Mouse (Mus musculus): Measurements from ENCODE around the gene Col15a1. TPM values are rescaled to one million over a fixed set of nuclear protein-coding genes. Genes with fewer than 3 reads are reported as not detected.

Gene Col15a1
- polyA plus RNA-seq, 1 experiment from 2014 or later = 22.1 TPM

- Histone ChIP-seq H3K4me3 (replicated peaks) (no peak overlapping the region), H3K4me2 (replicated peaks) (no peak overlapping the region), H3K36me3 (no peaks in the 10 kb centered on the region), H3K9me3 (replicated peaks) (no peaks in the 10 kb centered on the region), H3K27ac (replicated peaks) (no peak overlapping the region), H3K4me1 (peaks cover 30% of the 10 kb centered on the region), H3K27me3 (no peaks in the 10 kb centered on the region), H3K9ac (no peak overlapping the region)
- ATAC-seq (ENCODE audit: insufficient number of reproducible peaks, low FRiP score, low TSS enrichment, low read depth) = no peak
- WGBS = 57% methylated on average over 4 of the region's 4 CpGs
These were observed 80.3 kb downstream of the Col15a1 start for GRCm38 (mm10) chr4:47288306-47288705.

DNA sequence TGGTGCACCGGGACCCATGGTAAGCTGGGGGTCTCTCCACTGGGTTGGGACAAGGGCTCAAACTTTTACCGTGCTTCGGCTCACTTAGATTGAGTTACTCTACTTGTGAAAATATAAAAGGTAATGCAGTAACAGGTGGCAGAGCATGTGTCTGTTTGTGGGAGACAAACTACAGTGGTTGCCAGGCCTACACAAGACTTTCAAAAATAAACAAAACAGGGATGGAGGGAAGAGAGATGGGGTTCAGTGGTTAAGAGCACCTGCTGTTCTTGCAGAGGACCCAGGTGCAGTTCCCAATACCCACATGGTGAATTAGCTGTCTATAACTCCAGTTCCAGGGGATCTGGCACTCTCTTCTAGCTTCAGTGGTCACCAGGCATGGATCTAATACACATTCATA, 81.6 kb downstream of the Col15a1 start:
- no peaks in the 10 kb centered on the region for H3K9me3 ChIP-seq (replicated peaks)
- peaks cover 36% of the 10 kb centered on the region for H3K4me1 ChIP-seq
- no peaks in the 10 kb centered on the region for H3K36me3 ChIP-seq
- H3K4me3 ChIP-seq (replicated peaks) = no peak overlapping the region
- ATAC-seq (ENCODE audit: insufficient number of reproducible peaks, low FRiP score, low TSS enrichment, low read depth) = no peak
- 88% methylated on average over 3 of the region's 3 CpGs for WGBS
- no peak overlapping the region for H3K27ac ChIP-seq (replicated peaks)
- no peak overlapping the region for H3K4me2 ChIP-seq (replicated peaks)
- H3K27me3 ChIP-seq = no peaks in the 10 kb centered on the region
- H3K9ac ChIP-seq = no peak overlapping the region

- 81% methylated on average over 2 of the region's 2 CpGs for WGBS
- H3K9ac ChIP-seq = no peak overlapping the region
- H3K4me3 ChIP-seq (replicated peaks) = no peak overlapping the region
These were observed 82.5 kb downstream of the Col15a1 start for GRCm38 (mm10) chr4:47290448-47290847.

DNA sequence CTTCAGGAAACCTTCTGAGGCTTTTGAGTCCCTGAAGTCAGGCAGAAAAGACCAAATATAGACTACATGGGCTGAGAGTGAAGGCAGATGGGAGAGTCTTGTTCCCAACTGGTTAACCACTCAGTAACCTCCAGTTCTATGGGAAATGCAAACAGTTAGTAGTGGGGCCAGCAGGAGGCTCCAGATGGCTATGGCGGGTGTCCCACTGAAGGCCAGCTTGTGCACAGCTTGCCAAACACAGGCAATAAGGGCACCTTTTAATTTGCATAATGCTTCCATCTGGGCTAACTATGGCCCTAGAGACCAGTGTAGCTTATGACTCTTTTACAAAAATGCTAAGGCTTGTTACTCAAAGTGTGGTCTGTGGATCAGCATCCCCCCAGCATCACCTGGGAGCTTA, 83.1 kb downstream of the Col15a1 start:
- H3K36me3 ChIP-seq = no peaks in the 10 kb centered on the region
- no peaks in the 10 kb centered on the region for H3K27me3 ChIP-seq
- H3K27ac ChIP-seq (replicated peaks) = no peak overlapping the region
- no peak overlapping the region for H3K4me2 ChIP-seq (replicated peaks)
- H3K9ac ChIP-seq = no peak overlapping the region
- 59% methylated on average over 1 of the region's 1 CpGs for WGBS
- peaks cover 24% of the 10 kb centered on the region for H3K4me1 ChIP-seq
- no peak for ATAC-seq (ENCODE audit: insufficient number of reproducible peaks, low FRiP score, low TSS enrichment, low read depth)
- no peak overlapping the region for H3K4me3 ChIP-seq (replicated peaks)
- H3K9me3 ChIP-seq (replicated peaks) = no peaks in the 10 kb centered on the region

More at GRCm38 (mm10) chr4:47290448-47290847, 82.5 kb downstream of the Col15a1 start:
- Histone ChIP-seq H3K4me1 (peaks cover 28% of the 10 kb centered on the region), H3K27me3 (no peaks in the 10 kb centered on the region), H3K9me3 (replicated peaks) (no peaks in the 10 kb centered on the region), H3K4me2 (replicated peaks) (no peak overlapping the region), H3K36me3 (no peaks in the 10 kb centered on the region), H3K27ac (replicated peaks) (no peak overlapping the region)
- no peak for ATAC-seq (ENCODE audit: insufficient number of reproducible peaks, low FRiP score, low TSS enrichment, low read depth)

- 53% methylated on average over 4 of the region's 4 CpGs for WGBS
- peaks cover 24% of the 10 kb centered on the region for H3K4me1 ChIP-seq
- no peak overlapping the region for H3K4me3 ChIP-seq (replicated peaks)
- no peaks in the 10 kb centered on the region for H3K27me3 ChIP-seq
- H3K27ac ChIP-seq (replicated peaks) = no peak overlapping the region
- H3K9me3 ChIP-seq (replicated peaks) = no peaks in the 10 kb centered on the region
- ATAC-seq (ENCODE audit: insufficient number of reproducible peaks, low FRiP score, low TSS enrichment, low read depth) = no peak
- no peak overlapping the region for H3K9ac ChIP-seq
- no peaks in the 10 kb centered on the region for H3K36me3 ChIP-seq
- H3K4me2 ChIP-seq (replicated peaks) = no peak overlapping the region
These were observed 85.0 kb downstream of the Col15a1 start for GRCm38 (mm10) chr4:47292956-47293355.

DNA sequence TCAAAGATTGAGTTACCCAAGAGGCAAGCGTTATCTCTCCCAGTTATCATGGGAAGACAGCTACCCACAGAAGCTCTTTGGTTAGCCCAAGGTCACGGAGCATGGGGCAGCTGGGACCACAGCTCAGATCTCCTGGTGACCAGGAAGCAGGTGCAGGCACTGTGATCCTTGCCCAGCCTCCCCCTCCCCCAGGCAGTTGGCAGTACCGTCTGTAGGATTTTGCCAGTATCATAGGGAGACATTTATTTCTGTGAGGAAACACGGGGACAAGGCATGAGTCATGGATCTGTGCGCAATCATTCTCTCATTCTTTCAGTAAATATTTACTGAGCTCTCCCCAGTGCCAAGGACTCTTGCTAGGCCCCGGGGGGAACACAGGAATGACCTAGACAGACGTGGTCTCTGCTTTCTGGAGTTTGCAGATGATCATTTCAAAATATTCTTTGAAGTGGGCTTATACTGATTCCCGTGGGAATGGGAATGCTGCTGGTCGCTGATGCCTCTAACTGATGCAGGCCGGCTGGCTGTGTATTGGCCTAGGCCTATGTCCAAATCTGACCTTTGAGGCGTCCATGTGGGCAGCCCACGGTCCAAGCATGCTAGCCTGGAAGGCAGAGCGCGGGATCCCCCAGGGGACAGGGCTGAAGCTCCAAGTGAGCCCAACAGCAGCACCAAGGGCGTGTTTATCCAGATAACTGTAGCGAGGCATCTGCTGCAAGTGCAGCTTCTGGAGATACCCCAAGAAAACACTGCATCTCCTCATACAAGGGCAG, 86.0 kb downstream of the Col15a1 start:
- no peak for ATAC-seq (ENCODE audit: insufficient number of reproducible peaks, low FRiP score, low TSS enrichment, low read depth)
- H3K4me2 ChIP-seq (replicated peaks) = no peak overlapping the region
- no peak overlapping the region for H3K27ac ChIP-seq (replicated peaks)

DNA sequence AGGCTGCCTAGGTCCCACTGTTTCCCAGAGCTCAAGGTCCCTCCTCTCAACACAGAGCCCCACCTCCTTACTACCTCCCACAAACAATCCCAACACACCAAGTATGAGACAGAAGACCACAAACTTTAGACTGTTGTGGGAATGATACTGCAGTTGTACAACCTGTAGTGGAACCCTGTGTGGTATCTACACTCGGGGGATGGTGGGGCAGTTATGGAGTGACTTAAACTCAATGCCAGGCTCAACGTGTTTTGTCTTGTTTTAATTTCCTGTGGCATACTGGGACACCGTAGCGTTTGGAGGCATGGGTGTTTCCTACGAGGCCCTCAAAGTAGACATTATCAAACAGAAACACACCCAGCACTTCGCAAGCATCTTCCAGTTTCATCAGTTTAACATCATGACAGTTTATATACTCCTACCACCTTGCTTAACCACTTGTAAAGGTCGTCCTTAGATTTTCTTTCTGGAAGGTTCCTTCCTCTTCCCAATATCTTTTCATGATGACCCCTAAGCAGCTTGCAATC, 86.6 kb downstream of the Col15a1 start:
- Histone ChIP-seq H3K9ac (no peak overlapping the region), H3K4me3 (replicated peaks) (no peak overlapping the region), H3K27ac (replicated peaks) (no peak overlapping the region), H3K36me3 (peaks cover 9% of the 10 kb centered on the region; the same call in 1 of the 2 replicates), H3K4me1 (peaks cover 24% of the 10 kb centered on the region), H3K4me2 (replicated peaks) (no peak overlapping the region), H3K9me3 (replicated peaks) (peaks cover 7% of the 10 kb centered on the region; the same call in 1 of the 2 replicates), H3K27me3 (no peaks in the 10 kb centered on the region)
- WGBS = 58% methylated on average over 7 of the region's 7 CpGs
- no peak for ATAC-seq (ENCODE audit: insufficient number of reproducible peaks, low FRiP score, low TSS enrichment, low read depth)

More for the DNA sequence above, 86.0 kb downstream of the Col15a1 start:
- peaks cover 24% of the 10 kb centered on the region for H3K4me1 ChIP-seq
- no peak overlapping the region for H3K9ac ChIP-seq
- WGBS = 57% methylated on average over 16 of the region's 16 CpGs
- peaks cover 8% of the 10 kb centered on the region; the same call in 1 of the 2 replicates for H3K36me3 ChIP-seq
- H3K27me3 ChIP-seq = no peaks in the 10 kb centered on the region
- H3K9me3 ChIP-seq (replicated peaks) = peaks cover 6% of the 10 kb centered on the region; the same call in 1 of the 2 replicates
- H3K4me3 ChIP-seq (replicated peaks) = no peak overlapping the region

- Histone ChIP-seq H3K9me3 (replicated peaks) (peaks cover 7% of the 10 kb centered on the region; the same call in 1 of the 2 replicates), H3K4me1 (peaks cover 24% of the 10 kb centered on the region), H3K4me2 (replicated peaks) (no peak overlapping the region), H3K27ac (replicated peaks) (no peak overlapping the region), H3K4me3 (replicated peaks) (no peak overlapping the region), H3K27me3 (no peaks in the 10 kb centered on the region), H3K9ac (no peak overlapping the region), H3K36me3 (peaks cover 9% of the 10 kb centered on the region; the same call in 1 of the 2 replicates)
- ATAC-seq (ENCODE audit: insufficient number of reproducible peaks, low FRiP score, low TSS enrichment, low read depth) = no peak
- 49% methylated on average over 3 of the region's 3 CpGs for WGBS
These were observed 87.6 kb downstream of the Col15a1 start for GRCm38 (mm10) chr4:47295547-47295946.

DNA sequence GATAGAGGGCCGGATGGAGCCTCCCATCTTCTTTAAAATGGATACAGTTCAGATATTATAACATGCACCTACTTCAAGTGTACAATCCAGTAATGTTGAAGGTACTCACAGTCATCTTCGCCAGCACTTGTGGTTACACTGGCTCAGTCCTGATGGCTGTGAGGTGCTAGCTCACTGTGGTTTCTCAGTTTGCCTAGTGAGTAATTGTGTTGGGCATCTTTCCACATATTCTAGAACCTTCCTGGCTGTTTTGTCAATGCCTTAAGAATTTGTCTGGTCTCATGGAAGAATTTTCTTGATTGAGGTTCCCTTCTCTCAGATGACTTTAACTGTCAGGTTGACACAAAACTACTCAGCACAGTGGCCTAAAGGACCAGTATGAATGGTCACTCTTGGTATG, 92.7 kb downstream of the Col15a1 start:
- no peak overlapping the region for H3K4me3 ChIP-seq (replicated peaks)
- 86% methylated on average over 2 of the region's 2 CpGs for WGBS
- H3K27ac ChIP-seq (replicated peaks) = no peak overlapping the region
- no peak overlapping the region for H3K9ac ChIP-seq
- H3K9me3 ChIP-seq (replicated peaks) = peaks cover 7% of the 10 kb centered on the region; the same call in 1 of the 2 replicates
- no peaks in the 10 kb centered on the region; the same call in 1 of the 2 replicates for H3K4me1 ChIP-seq
- ATAC-seq (ENCODE audit: insufficient number of reproducible peaks, low FRiP score, low TSS enrichment, low read depth) = no peak
- no peaks in the 10 kb centered on the region for H3K27me3 ChIP-seq
- no peak overlapping the region for H3K4me2 ChIP-seq (replicated peaks)
- H3K36me3 ChIP-seq = peaks cover 9% of the 10 kb centered on the region; the same call in 1 of the 2 replicates

GRCm38 (mm10) chr4:47302610-47303009, 94.6 kb downstream of the Col15a1 start:
- Histone ChIP-seq H3K4me2 (replicated peaks) (no peak overlapping the region), H3K27ac (replicated peaks) (no peak overlapping the region), H3K27me3 (no peaks in the 10 kb centered on the region), H3K9me3 (replicated peaks) (peaks cover 7% of the 10 kb centered on the region; the same call in 1 of the 2 replicates), H3K36me3 (peaks cover 9% of the 10 kb centered on the region; the same call in 1 of the 2 replicates), H3K4me1 (no peaks in the 10 kb centered on the region; the same call in 1 of the 2 replicates), H3K4me3 (replicated peaks) (no peak overlapping the region), H3K9ac (no peak overlapping the region)
- no peak for ATAC-seq (ENCODE audit: insufficient number of reproducible peaks, low FRiP score, low TSS enrichment, low read depth)
- WGBS = 77% methylated on average over 7 of the region's 7 CpGs

- Histone ChIP-seq H3K9me3 (replicated peaks) (peaks cover 6% of the 10 kb centered on the region; the same call in 1 of the 2 replicates), H3K4me2 (replicated peaks) (no peak overlapping the region), H3K27ac (replicated peaks) (no peak overlapping the region; the same call in 1 of the 2 replicates), H3K36me3 (peaks cover 5% of the 10 kb centered on the region; the same call in 1 of the 2 replicates), H3K4me1 (no peaks in the 10 kb centered on the region; the same call in 1 of the 2 replicates), H3K4me3 (replicated peaks) (no peak overlapping the region), H3K27me3 (no peaks in the 10 kb centered on the region), H3K9ac (no peak overlapping the region)
- 38% methylated on average over 5 of the region's 5 CpGs for WGBS
- no peak for ATAC-seq (ENCODE audit: insufficient number of reproducible peaks, low FRiP score, low TSS enrichment, low read depth)
These were observed 95.5 kb downstream of the Col15a1 start for GRCm38 (mm10) chr4:47303340-47303998.

All from embryonic facial prominence, embryonic 15.5 days (tissue).